Mouse (Mus musculus): ENCODE measurements around the gene Mcm10. TPM values are rescaled to one million over a fixed set of nuclear protein-coding genes. Genes with fewer than 3 reads are reported as not detected.
A peak's percentile ranks its signal among the peaks of the same experiment; 100 is the strongest.
"Not testable (repeated sequence)": the region's sequence is repeated elsewhere in the genome, so short reads cannot be mapped to it uniquely, and the experiment has no call there.

Mcm10 gene
- polyA plus RNA-seq, 1 experiment from 2014 or later = 37.8 TPM

GRCm38 (mm10) chr2:4969083-4969482, 43.5 kb downstream of the Mcm10 start:
- no peaks in the 10 kb centered on the region for H3K36me3 ChIP-seq
- H3K4me2 ChIP-seq = no peak overlapping the region
- ATAC-seq (ENCODE audit: borderline replicate concordance, extremely low read depth, low FRiP score, low TSS enrichment) = no peak
- no peaks in the 10 kb centered on the region for H3K9me3 ChIP-seq
- 48% methylated on average over 2 of the region's 2 CpGs for WGBS
- no peak overlapping the region for H3K27ac ChIP-seq
- H3K9ac ChIP-seq = no peak overlapping the region
- no peak overlapping the region for H3K4me3 ChIP-seq
- H3K27me3 ChIP-seq = no peaks in the 10 kb centered on the region
- no peaks in the 10 kb centered on the region for H3K4me1 ChIP-seq

GRCm38 (mm10) chr2:4967806-4968205, 44.8 kb downstream of the Mcm10 start:
- no peaks in the 10 kb centered on the region for H3K36me3 ChIP-seq
- H3K4me3 ChIP-seq = no peak overlapping the region
- no peak for ATAC-seq (ENCODE audit: borderline replicate concordance, extremely low read depth, low FRiP score, low TSS enrichment)
- no peaks in the 10 kb centered on the region for H3K9me3 ChIP-seq
- WGBS = 92% methylated on average over 2 of the region's 2 CpGs
- no peak overlapping the region for H3K27ac ChIP-seq
- no peaks in the 10 kb centered on the region for H3K4me1 ChIP-seq
- no peaks in the 10 kb centered on the region for H3K27me3 ChIP-seq
- no peak overlapping the region for H3K9ac ChIP-seq
- no peak overlapping the region for H3K4me2 ChIP-seq

- ATAC-seq (ENCODE audit: borderline replicate concordance, extremely low read depth, low FRiP score, low TSS enrichment) = 0 out of 2 replicates have a peak, but pooled peaks have one; percentile 67
- H3K27me3 ChIP-seq = no peaks in the 10 kb centered on the region
- no peak overlapping the region for H3K4me2 ChIP-seq
- H3K27ac ChIP-seq = peak overlapping the region; percentile 85
- H3K4me1 ChIP-seq = no peaks in the 10 kb centered on the region
- no peak overlapping the region for H3K4me3 ChIP-seq
- H3K36me3 ChIP-seq = no peaks in the 10 kb centered on the region
- no peak overlapping the region for H3K9ac ChIP-seq
- WGBS = 58% methylated on average over 12 of the region's 12 CpGs
- no peaks in the 10 kb centered on the region for H3K9me3 ChIP-seq
These were observed 54.6 kb downstream of the Mcm10 start for GRCm38 (mm10) chr2:4958039-4958438.

- no peaks in the 10 kb centered on the region for H3K36me3 ChIP-seq
- ATAC-seq (ENCODE audit: borderline replicate concordance, extremely low read depth, low FRiP score, low TSS enrichment) = no peak
- no peak overlapping the region for H3K9ac ChIP-seq
- WGBS = 79% methylated on average over 6 of the region's 6 CpGs
- no peak overlapping the region for H3K4me2 ChIP-seq
- no peaks in the 10 kb centered on the region for H3K27me3 ChIP-seq
- no peak overlapping the region for H3K27ac ChIP-seq
- H3K9me3 ChIP-seq = no peaks in the 10 kb centered on the region
- no peaks in the 10 kb centered on the region for H3K4me1 ChIP-seq
- no peak overlapping the region for H3K4me3 ChIP-seq
These were observed 58.3 kb downstream of the Mcm10 start for GRCm38 (mm10) chr2:4954216-4954760.

GRCm38 (mm10) chr2:4950986-4951385, 61.6 kb downstream of the Mcm10 start:
- no peaks in the 10 kb centered on the region for H3K9me3 ChIP-seq
- H3K4me3 ChIP-seq = no peak overlapping the region
- H3K9ac ChIP-seq = no peak overlapping the region
- WGBS = 88% methylated on average over 2 of the region's 2 CpGs
- H3K27ac ChIP-seq = no peak overlapping the region
- no peak overlapping the region for H3K4me2 ChIP-seq
- no peaks in the 10 kb centered on the region for H3K36me3 ChIP-seq
- no peaks in the 10 kb centered on the region for H3K27me3 ChIP-seq
- ATAC-seq (ENCODE audit: borderline replicate concordance, extremely low read depth, low FRiP score, low TSS enrichment) = no peak
- no peaks in the 10 kb centered on the region for H3K4me1 ChIP-seq

- ATAC-seq (ENCODE audit: borderline replicate concordance, extremely low read depth, low FRiP score, low TSS enrichment); H3K9ac ChIP-seq; H3K9me3 ChIP-seq; H3K36me3 ChIP-seq; H3K27ac ChIP-seq; H3K4me2 ChIP-seq; H3K4me3 ChIP-seq; H3K27me3 ChIP-seq; H3K4me1 ChIP-seq: not testable (repeated sequence)
- WGBS = 65% methylated on average over 5 of the region's 8 CpGs
These were observed 62.9 kb downstream of the Mcm10 start for GRCm38 (mm10) chr2:4949691-4950090.

GRCm38 (mm10) chr2:4940861-4941260, 71.7 kb downstream of the Mcm10 start:
- Histone ChIP-seq H3K36me3 (peaks cover 8% of the 10 kb centered on the region), H3K4me2 (no peak overlapping the region), H3K9ac (no peak overlapping the region), H3K27me3 (no peaks in the 10 kb centered on the region), H3K4me1 (no peaks in the 10 kb centered on the region), H3K9me3 (no peaks in the 10 kb centered on the region), H3K4me3 (no peak overlapping the region), H3K27ac (no peak overlapping the region)
- WGBS = 89% methylated on average over 11 of the region's 11 CpGs
- ATAC-seq (ENCODE audit: borderline replicate concordance, extremely low read depth, low FRiP score, low TSS enrichment) = no peak

Other genes with a start within 250 kb of the Mcm10 start
- gene Sephs1, start 131.2 kb downstream of the Mcm10 start, polyA plus RNA-seq (2015; fragmentation: Nextera tagmentation; extraction: Ambion mirVana) = 95.8 and 98.8 TPM in 2 replicates
- 69.7 and 75.5 TPM in 2 replicates for gene Phyh, start 93.8 kb downstream of the Mcm10 start, polyA plus RNA-seq (2015; fragmentation: Nextera tagmentation; extraction: Ambion mirVana)
- gene Ucma, start 36.7 kb downstream of the Mcm10 start, polyA plus RNA-seq (2015; fragmentation: Nextera tagmentation; extraction: Ambion mirVana) = 0.30 TPM in 1 of 2 replicates, not detected in the other
- gene Optn, start 51.3 kb upstream of the Mcm10 start, polyA plus RNA-seq (2015; fragmentation: Nextera tagmentation; extraction: Ambion mirVana) = 9.6 and 10.5 TPM in 2 replicates
- 2.2 and 2.7 TPM in 2 replicates for gene Ccdc3, start 125.0 kb upstream of the Mcm10 start, polyA plus RNA-seq (2015; fragmentation: Nextera tagmentation; extraction: Ambion mirVana)

Measured in lung, embryonic 15.5 days (tissue).